Mouse (Mus musculus): Measurements from ENCODE around the gene Lce3a. TPM values are rescaled to one million over a fixed set of nuclear protein-coding genes. Genes with fewer than 3 reads are reported as not detected.

The Lce3a gene
- polyA plus RNA-seq (2015; fragmentation: Nextera tagmentation; extraction: Ambion mirVana): not detected in 2 replicates

- H3K36me3 ChIP-seq (ENCODE audit: control insufficient read depth, insufficient read depth): no peaks in the 10 kb centered on the region
- no peak within 1 kb of the TSS for H3K9ac ChIP-seq (ENCODE audit: low read length)
- H3K27ac ChIP-seq (ENCODE audit: low read length): no peak within 1 kb of the TSS
- WGBS: 47% methylated on average over 2 of the region's 2 CpGs
- no peaks in the 10 kb centered on the region for H3K4me1 ChIP-seq (ENCODE audit: control insufficient read depth, insufficient read depth, low read length)
- no peaks in the 10 kb centered on the region for H3K27me3 ChIP-seq (ENCODE audit: control insufficient read depth, insufficient read depth, low read length)
- no peak for ATAC-seq (replicated peaks; ENCODE audit: extremely low read depth, insufficient read depth, low FRiP score)
- no peak within 1 kb of the TSS for H3K4me3 ChIP-seq (ENCODE audit: low read length)
- H3K4me2 ChIP-seq (ENCODE audit: low read depth, low read length): no peak within 1 kb of the TSS
- no peaks in the 10 kb centered on the region for H3K9me3 ChIP-seq (replicated peaks; ENCODE audit: control insufficient read depth, low read length)
Observed at GRCm38 (mm10) chr3:92926130-92926529, at the start of gene Lce3a. Gene Lce3a (minus strand): TSS chr3:92926230.

- Histone ChIP-seq H3K4me1 (ENCODE audit: control insufficient read depth, insufficient read depth, low read length) (no peaks in the 10 kb centered on the region), H3K9ac (ENCODE audit: low read length) (no peak within 1 kb of the TSS), H3K4me2 (ENCODE audit: low read depth, low read length) (no peak within 1 kb of the TSS), H3K9me3 (replicated peaks; ENCODE audit: control insufficient read depth, low read length) (no peaks in the 10 kb centered on the region), H3K27ac (ENCODE audit: low read length) (no peak within 1 kb of the TSS), H3K36me3 (ENCODE audit: control insufficient read depth, insufficient read depth) (no peaks in the 10 kb centered on the region), H3K27me3 (ENCODE audit: control insufficient read depth, insufficient read depth, low read length) (no peaks in the 10 kb centered on the region), H3K4me3 (ENCODE audit: low read length) (no peak within 1 kb of the TSS)
- no peak for ATAC-seq (replicated peaks; ENCODE audit: extremely low read depth, insufficient read depth, low FRiP score)
- WGBS: 77% methylated on average over 2 of the region's 2 CpGs
Observed at GRCm38 (mm10) chr3:92966761-92967160, 40.7 kb upstream of the Lce3a start, which contains the start of gene Lce3e. Gene Lce3e (plus strand): TSS chr3:92967061.

- H3K4me2 ChIP-seq (ENCODE audit: low read depth, low read length): no peak within 1 kb of the TSS
Observed at GRCm38 (mm10) chr3:92957090-92957489, 31.1 kb upstream of the Lce3a start, which contains the start of gene Lce3d. Gene Lce3d (plus strand): TSS chr3:92957390.

GRCm38 (mm10) chr3:92944186-92944585 is 18.2 kb upstream of the Lce3a start, which contains the start of gene Lce3c:
Gene Lce3c (plus strand): TSS chr3:92944486.
- H3K36me3 ChIP-seq (ENCODE audit: control insufficient read depth, insufficient read depth): no peaks in the 10 kb centered on the region
- no peak within 1 kb of the TSS for H3K4me3 ChIP-seq (ENCODE audit: low read length)
- no peak within 1 kb of the TSS for H3K27ac ChIP-seq (ENCODE audit: low read length)
- 62% methylated on average over 1 of the region's 1 CpGs for WGBS
- H3K4me1 ChIP-seq (ENCODE audit: control insufficient read depth, insufficient read depth, low read length): no peaks in the 10 kb centered on the region
- no peaks in the 10 kb centered on the region for H3K27me3 ChIP-seq (ENCODE audit: control insufficient read depth, insufficient read depth, low read length)
- ATAC-seq (replicated peaks; ENCODE audit: extremely low read depth, insufficient read depth, low FRiP score): no peak
- no peak within 1 kb of the TSS for H3K4me2 ChIP-seq (ENCODE audit: low read depth, low read length)
- no peak within 1 kb of the TSS for H3K9ac ChIP-seq (ENCODE audit: low read length)
- H3K9me3 ChIP-seq (replicated peaks; ENCODE audit: control insufficient read depth, low read length): no peaks in the 10 kb centered on the region

More at GRCm38 (mm10) chr3:92957090-92957489, 31.1 kb upstream of the Lce3a start, which contains the start of gene Lce3d:
- no peak within 1 kb of the TSS for H3K9ac ChIP-seq (ENCODE audit: low read length)
- no peak within 1 kb of the TSS for H3K4me3 ChIP-seq (ENCODE audit: low read length)
- H3K27ac ChIP-seq (ENCODE audit: low read length): no peak within 1 kb of the TSS
- H3K36me3 ChIP-seq (ENCODE audit: control insufficient read depth, insufficient read depth): no peaks in the 10 kb centered on the region
- H3K4me1 ChIP-seq (ENCODE audit: control insufficient read depth, insufficient read depth, low read length): no peaks in the 10 kb centered on the region
- ATAC-seq (replicated peaks; ENCODE audit: extremely low read depth, insufficient read depth, low FRiP score): no peak
- H3K27me3 ChIP-seq (ENCODE audit: control insufficient read depth, insufficient read depth, low read length): no peaks in the 10 kb centered on the region
- 93% methylated on average over 1 of the region's 1 CpGs for WGBS
- H3K9me3 ChIP-seq (replicated peaks; ENCODE audit: control insufficient read depth, low read length): no peaks in the 10 kb centered on the region

GRCm38 (mm10) chr3:92932679-92933078 is 6.6 kb upstream of the Lce3a start, which contains the start of gene Lce3b:
Gene Lce3b (plus strand): TSS chr3:92932979.
- no peaks in the 10 kb centered on the region for H3K27me3 ChIP-seq (ENCODE audit: control insufficient read depth, insufficient read depth, low read length)
- WGBS: 63% methylated on average over 2 of the region's 2 CpGs

GRCm38 (mm10) chr3:92920364-92920763 is 5.7 kb downstream of the Lce3a start:
- H3K27ac ChIP-seq (ENCODE audit: low read length): no peak overlapping the region
- no peak overlapping the region for H3K4me2 ChIP-seq (ENCODE audit: low read depth, low read length)
- no peaks in the 10 kb centered on the region for H3K36me3 ChIP-seq (ENCODE audit: control insufficient read depth, insufficient read depth)
- 57% methylated on average over 4 of the region's 4 CpGs for WGBS
- H3K9me3 ChIP-seq (replicated peaks; ENCODE audit: control insufficient read depth, low read length): no peaks in the 10 kb centered on the region
- H3K4me3 ChIP-seq (ENCODE audit: low read length): no peak overlapping the region
- H3K27me3 ChIP-seq (ENCODE audit: control insufficient read depth, insufficient read depth, low read length): no peaks in the 10 kb centered on the region
- H3K9ac ChIP-seq (ENCODE audit: low read length): no peak overlapping the region
- no peak for ATAC-seq (replicated peaks; ENCODE audit: extremely low read depth, insufficient read depth, low FRiP score)
- H3K4me1 ChIP-seq (ENCODE audit: control insufficient read depth, insufficient read depth, low read length): no peaks in the 10 kb centered on the region

More at GRCm38 (mm10) chr3:92932679-92933078, 6.6 kb upstream of the Lce3a start, which contains the start of gene Lce3b:
- no peak for ATAC-seq (replicated peaks; ENCODE audit: extremely low read depth, insufficient read depth, low FRiP score)
- Histone ChIP-seq H3K36me3 (ENCODE audit: control insufficient read depth, insufficient read depth) (no peaks in the 10 kb centered on the region), H3K9ac (ENCODE audit: low read length) (no peak within 1 kb of the TSS), H3K4me2 (ENCODE audit: low read depth, low read length) (no peak within 1 kb of the TSS), H3K4me3 (ENCODE audit: low read length) (no peak within 1 kb of the TSS), H3K27ac (ENCODE audit: low read length) (no peak within 1 kb of the TSS), H3K4me1 (ENCODE audit: control insufficient read depth, insufficient read depth, low read length) (no peaks in the 10 kb centered on the region), H3K9me3 (replicated peaks; ENCODE audit: control insufficient read depth, low read length) (no peaks in the 10 kb centered on the region)

GRCm38 (mm10) chr3:92907571-92907970 is 18.5 kb downstream of the Lce3a start:
- H3K36me3 ChIP-seq (ENCODE audit: control insufficient read depth, insufficient read depth): no peaks in the 10 kb centered on the region
- no peaks in the 10 kb centered on the region for H3K27me3 ChIP-seq (ENCODE audit: control insufficient read depth, insufficient read depth, low read length)
- H3K9ac ChIP-seq (ENCODE audit: low read length): no peak overlapping the region
- no peaks in the 10 kb centered on the region for H3K9me3 ChIP-seq (replicated peaks; ENCODE audit: control insufficient read depth, low read length)
- H3K4me3 ChIP-seq (ENCODE audit: low read length): no peak overlapping the region
- H3K4me2 ChIP-seq (ENCODE audit: low read depth, low read length): no peak overlapping the region
- H3K4me1 ChIP-seq (ENCODE audit: control insufficient read depth, insufficient read depth, low read length): no peaks in the 10 kb centered on the region
- ATAC-seq (replicated peaks; ENCODE audit: extremely low read depth, insufficient read depth, low FRiP score): no peak
- H3K27ac ChIP-seq (ENCODE audit: low read length): no peak overlapping the region
- 16% methylated on average over 4 of the region's 4 CpGs for WGBS

- WGBS: 41% methylated on average over 3 of the region's 3 CpGs
- no peaks in the 10 kb centered on the region for H3K4me1 ChIP-seq (ENCODE audit: control insufficient read depth, insufficient read depth, low read length)
- ATAC-seq (replicated peaks; ENCODE audit: extremely low read depth, insufficient read depth, low FRiP score): no peak
Observed at GRCm38 (mm10) chr3:92905182-92905581, 20.8 kb downstream of the Lce3a start.

GRCm38 (mm10) chr3:92903640-92904039 is 22.4 kb downstream of the Lce3a start:
- Histone ChIP-seq H3K4me3 (ENCODE audit: low read length) (no peak overlapping the region), H3K4me1 (ENCODE audit: control insufficient read depth, insufficient read depth, low read length) (no peaks in the 10 kb centered on the region), H3K27ac (ENCODE audit: low read length) (no peak overlapping the region), H3K9ac (ENCODE audit: low read length) (no peak overlapping the region), H3K9me3 (replicated peaks; ENCODE audit: control insufficient read depth, low read length) (no peaks in the 10 kb centered on the region), H3K4me2 (ENCODE audit: low read depth, low read length) (no peak overlapping the region), H3K36me3 (ENCODE audit: control insufficient read depth, insufficient read depth) (no peaks in the 10 kb centered on the region), H3K27me3 (ENCODE audit: control insufficient read depth, insufficient read depth, low read length) (no peaks in the 10 kb centered on the region)
- ATAC-seq (replicated peaks; ENCODE audit: extremely low read depth, insufficient read depth, low FRiP score): no peak
- WGBS: 28% methylated on average over 4 of the region's 4 CpGs

More at GRCm38 (mm10) chr3:92905182-92905581, 20.8 kb downstream of the Lce3a start:
- Histone ChIP-seq H3K9ac (ENCODE audit: low read length) (no peak overlapping the region), H3K4me3 (ENCODE audit: low read length) (no peak overlapping the region), H3K27ac (ENCODE audit: low read length) (no peak overlapping the region), H3K36me3 (ENCODE audit: control insufficient read depth, insufficient read depth) (no peaks in the 10 kb centered on the region), H3K27me3 (ENCODE audit: control insufficient read depth, insufficient read depth, low read length) (no peaks in the 10 kb centered on the region), H3K4me2 (ENCODE audit: low read depth, low read length) (no peak overlapping the region), H3K9me3 (replicated peaks; ENCODE audit: control insufficient read depth, low read length) (no peaks in the 10 kb centered on the region)
